Mouse (Mus musculus) embryonic facial prominence, embryonic 11.5 days (tissue): ENCODE measurements around the gene Tcea3. TPM values are rescaled to one million over a fixed set of nuclear protein-coding genes. Genes with fewer than 3 reads are reported as not detected.
A peak's percentile ranks its signal among the peaks of the same experiment; 100 is the strongest.

ENCODE experiments used
- ATAC-seq: fragments of 200-750 bp; cut with Nextera tagmentation; replicated peaks from 2 replicates; pipeline ENCODE4 v1.8.0; 2017; ENCODE audit warnings: low read depth; ENCODE audit not compliant: insufficient number of reproducible peaks, low FRiP score, low TSS enrichment
- DNase-seq: peaks from one replicate; pipeline ENCODE4 v3.0.0-alpha.2; 2015; ENCODE audit warnings: low spot score
- H3K27ac ChIP-seq: fragments of 300-500 bp; sonication (generic); replicated peaks from 2 replicates; pipeline ENCODE4 v1.5.1; 2014; ENCODE audit warnings: mild to moderate bottlenecking, low read depth, low read length, control low read depth
- H3K27me3 ChIP-seq: fragments of 300-500 bp; sonication (generic); 2 replicates; pipeline ENCODE4 v1.6.1; 2014; ENCODE audit warnings: mild to moderate bottlenecking, low read length, moderate library complexity, mixed read lengths; ENCODE audit not compliant: control insufficient read depth, insufficient read depth
- H3K36me3 ChIP-seq: fragments of 300-500 bp; sonication (generic); replicated peaks from 2 replicates; pipeline ENCODE4 v1.6.1; 2014; ENCODE audit warnings: low read depth, mild to moderate bottlenecking, low read length, moderate library complexity, mixed read lengths; ENCODE audit not compliant: control insufficient read depth, insufficient read depth
- H3K4me1 ChIP-seq: fragments of 300-500 bp; sonication (generic); 2 replicates; pipeline ENCODE4 v1.6.1; 2014; ENCODE audit warnings: low read length, mixed read lengths; ENCODE audit not compliant: control insufficient read depth, insufficient read depth
- H3K4me2 ChIP-seq: fragments of 300-500 bp; sonication (generic); 2 replicates; pipeline ENCODE4 v1.6.1; 2014; ENCODE audit warnings: low read depth, mild to moderate bottlenecking, control low read depth, low read length, moderate library complexity
- H3K4me3 ChIP-seq: fragments of 300-500 bp; sonication (generic); 2 replicates; pipeline ENCODE4 v1.5.1; 2014; ENCODE audit warnings: low read depth, low read length, control low read depth
- H3K9ac ChIP-seq: fragments of 300-500 bp; sonication (generic); replicated peaks from 2 replicates; pipeline ENCODE4 v1.6.1; 2014; ENCODE audit warnings: mild to moderate bottlenecking, control low read depth, low read length
- H3K9me3 ChIP-seq: fragments of 300-500 bp; sonication (generic); replicated peaks from 2 replicates; pipeline ENCODE4 v1.6.1; 2016; ENCODE audit warnings: mild to moderate bottlenecking, low read length, inconsistent platforms, mixed read lengths; ENCODE audit not compliant: control insufficient read depth
- WGBS: fragments of 180-500 bp; shearing (Covaris S2); extraction: QIAGEN DNeasy Blood & Tissue Kit; methylation state at CpG from one replicate; pipeline ENCODE4 v1.1.7; 2014; 5-methylcytosine and 5-hydroxymethylcytosine counted together
- polyA plus RNA-seq: library from polyadenylated mRNA; unstranded; fragments of >200 nt; fragmentation: Nextera tagmentation; extraction: Ambion mirVana; gene quantifications from 2 replicates; pipeline ENCODE4 v1.2.1, GENCODE M21; 2014

The Tcea3 gene
- polyA plus RNA-seq, 1 experiment from 2014 or later, result 1.3 TPM

DNA sequence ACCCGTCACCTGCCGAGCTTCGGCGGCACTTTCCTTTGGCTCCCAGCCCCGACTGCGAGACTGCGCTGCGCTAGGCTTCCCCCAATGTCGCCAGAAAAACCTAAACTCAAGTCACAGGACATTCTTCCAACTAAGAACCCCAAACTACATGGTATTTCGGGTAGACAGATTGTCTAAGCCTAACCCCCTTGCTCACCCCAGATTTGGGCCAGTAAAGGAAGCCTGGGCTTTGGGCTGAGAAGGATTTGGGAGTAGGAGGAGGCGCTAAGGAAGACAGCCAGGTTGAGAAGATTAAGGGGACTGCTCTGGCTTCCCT, 1.8 kb downstream of the Tcea3 start:
- Histone ChIP-seq H3K27ac (no peak overlapping the region), H3K9ac (no peak overlapping the region), H3K9me3 (no peaks in the 10 kb centered on the region), H3K27me3 (peaks cover 53% of the 10 kb centered on the region), H3K4me1 (peaks cover 22% of the 10 kb centered on the region), H3K36me3 (no peaks in the 10 kb centered on the region), H3K4me2 (no peak overlapping the region), H3K4me3 (no peak overlapping the region)
- 2% methylated on average over 11 of the region's 11 CpGs for WGBS
- DNase-seq (no peak), ATAC-seq (no peak)

DNA sequence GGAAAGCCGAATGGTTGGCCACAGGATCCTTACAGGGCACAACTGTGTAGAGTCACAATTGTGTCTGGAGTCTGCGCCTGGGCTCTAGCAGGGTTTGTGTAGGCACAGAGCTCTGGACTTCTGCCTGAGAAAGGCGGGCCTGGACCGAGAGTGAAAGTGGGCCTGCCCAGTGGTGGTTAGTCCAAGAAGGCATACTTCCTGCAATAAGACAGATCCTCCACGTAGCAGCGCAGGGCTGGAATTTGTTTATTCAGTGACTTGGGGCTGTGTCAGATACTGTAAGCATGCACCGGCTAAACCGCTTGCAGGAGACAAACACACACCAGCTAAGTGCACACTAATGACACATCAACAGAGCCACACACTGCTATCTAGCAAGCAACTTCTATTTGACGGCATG, 2.3 kb downstream of the Tcea3 start:
- H3K4me2 ChIP-seq, result no peak overlapping the region

DNA sequence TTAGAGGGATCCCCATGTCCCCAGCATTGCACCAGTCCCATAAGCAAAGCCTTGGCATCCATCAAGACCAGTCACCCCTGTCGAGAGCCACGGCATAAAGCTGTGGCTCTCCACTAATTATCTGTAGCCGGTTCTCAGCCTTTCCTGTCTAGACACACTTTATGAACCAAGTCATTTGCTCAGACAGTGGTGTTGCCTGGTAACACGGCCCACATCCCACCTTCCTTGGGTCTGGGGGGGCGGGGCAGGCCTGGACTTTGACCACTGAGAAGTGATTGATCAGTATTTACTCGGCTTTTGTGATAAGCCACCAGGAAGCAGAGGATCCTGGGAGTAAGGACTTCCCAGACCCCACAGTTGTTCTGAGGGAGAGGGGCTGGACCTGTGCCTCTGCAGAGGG, 8.4 kb downstream of the Tcea3 start:
- Histone ChIP-seq H3K9me3 (no peaks in the 10 kb centered on the region), H3K4me1 (no peaks in the 10 kb centered on the region), H3K4me3 (no peak overlapping the region), H3K27me3 (no peaks in the 10 kb centered on the region), H3K4me2 (no peak overlapping the region), H3K36me3 (no peaks in the 10 kb centered on the region), H3K9ac (no peak overlapping the region), H3K27ac (no peak overlapping the region)
- DNase-seq (no peak), ATAC-seq (no peak)
- WGBS, result 71% methylated on average over 6 of the region's 6 CpGs

More for the DNA sequence above, 2.3 kb downstream of the Tcea3 start:
- no peak overlapping the region for H3K27ac ChIP-seq
- no peaks in the 10 kb centered on the region for H3K9me3 ChIP-seq
- peaks cover 22% of the 10 kb centered on the region for H3K4me1 ChIP-seq
- H3K27me3 ChIP-seq, result peaks cover 53% of the 10 kb centered on the region
- DNase-seq (no peak), ATAC-seq (no peak)
- no peak overlapping the region for H3K4me3 ChIP-seq
- no peak overlapping the region for H3K9ac ChIP-seq
- WGBS, result 39% methylated on average over 9 of the region's 9 CpGs
- H3K36me3 ChIP-seq, result no peaks in the 10 kb centered on the region

DNA sequence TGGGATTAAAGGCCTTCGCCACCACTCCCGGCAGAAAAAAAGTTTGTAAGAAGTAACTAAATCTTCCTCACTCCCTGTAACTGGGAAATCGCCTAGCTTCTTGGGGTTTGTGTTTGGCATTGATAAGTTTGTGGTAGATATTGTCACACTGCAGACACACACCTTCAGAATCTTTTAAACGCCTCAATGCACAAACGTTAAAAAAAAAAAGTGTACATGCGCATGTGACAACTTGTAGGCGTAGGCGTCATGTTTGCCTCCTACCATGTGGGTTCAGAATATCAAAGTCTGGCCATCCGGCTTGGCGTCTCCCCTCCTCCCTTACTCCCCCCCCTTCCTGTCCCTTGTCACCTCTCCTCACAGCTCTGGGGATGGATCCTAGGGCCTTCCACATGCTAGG, 9.2 kb downstream of the Tcea3 start:
- Histone ChIP-seq H3K4me1 (no peaks in the 10 kb centered on the region), H3K4me3 (no peak overlapping the region), H3K9me3 (no peaks in the 10 kb centered on the region), H3K27me3 (no peaks in the 10 kb centered on the region), H3K4me2 (no peak overlapping the region), H3K27ac (no peak overlapping the region), H3K9ac (no peak overlapping the region), H3K36me3 (no peaks in the 10 kb centered on the region)
- WGBS, result 81% methylated on average over 10 of the region's 10 CpGs
- no peak for DNase-seq
- no peak for ATAC-seq

DNA sequence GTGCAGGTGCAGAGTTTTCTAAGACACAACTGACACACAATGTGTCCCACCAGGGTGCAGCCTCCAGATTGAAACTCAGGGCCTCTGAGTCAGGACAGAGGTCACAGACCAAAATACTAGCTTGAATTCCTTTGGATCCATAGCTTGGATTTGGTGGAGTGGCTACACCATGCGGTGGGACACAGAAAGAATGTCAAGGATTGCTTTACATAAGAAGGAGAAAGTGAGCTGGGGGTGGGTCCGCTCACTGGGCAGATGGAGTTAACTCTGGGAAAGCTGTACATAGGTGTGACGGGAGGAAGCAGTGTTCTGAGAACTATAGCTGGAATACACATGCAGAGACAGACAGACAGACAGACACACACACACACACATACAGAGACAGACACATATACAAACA, 12.4 kb downstream of the Tcea3 start:
- Histone ChIP-seq H3K27ac (no peak overlapping the region), H3K4me1 (no peaks in the 10 kb centered on the region), H3K4me3 (no peak overlapping the region), H3K36me3 (no peaks in the 10 kb centered on the region), H3K4me2 (no peak overlapping the region), H3K9ac (no peak overlapping the region), H3K27me3 (no peaks in the 10 kb centered on the region), H3K9me3 (no peaks in the 10 kb centered on the region)
- WGBS, result 50% methylated on average over 3 of the region's 3 CpGs
- ATAC-seq, result no peak
- no peak for DNase-seq

DNA sequence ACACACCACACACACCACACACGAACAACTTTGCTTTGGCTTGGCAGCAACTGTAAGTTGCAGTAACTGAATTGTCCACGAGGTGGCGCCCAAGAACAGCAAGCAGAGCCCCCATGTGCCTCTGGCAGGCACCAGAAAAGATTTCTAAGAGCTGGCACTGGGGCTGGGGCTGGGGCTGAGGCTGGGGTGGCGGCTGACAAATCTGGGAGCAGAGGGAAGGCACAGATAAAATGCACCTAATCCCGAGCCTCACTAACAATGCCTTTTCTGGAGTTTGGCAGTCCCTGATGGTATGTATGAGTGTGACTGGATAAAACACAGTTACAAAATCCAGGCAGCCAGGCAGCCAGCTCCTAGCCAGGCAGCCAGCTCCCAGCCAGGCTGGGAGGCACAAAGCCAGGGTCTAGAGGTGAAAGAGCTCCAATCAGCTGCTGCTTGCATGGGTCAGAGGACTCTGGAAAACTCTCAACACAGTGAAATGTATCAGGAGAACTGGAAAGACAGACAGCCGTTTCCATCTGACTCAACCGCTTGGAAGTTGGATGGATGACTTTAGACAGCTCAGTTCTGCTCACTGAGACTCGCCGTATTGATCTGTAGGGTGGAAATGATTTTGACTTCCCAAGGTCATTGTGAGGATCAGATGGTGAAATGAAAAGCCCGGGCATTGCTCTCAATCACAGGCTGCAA, 13.1 kb downstream of the Tcea3 start:
- no peaks in the 10 kb centered on the region for H3K4me1 ChIP-seq
- peak; percentile 83 for DNase-seq
- 48% methylated on average over 9 of the region's 10 CpGs for WGBS
- H3K9ac ChIP-seq, result no peak overlapping the region
- no peak overlapping the region for H3K4me3 ChIP-seq
- H3K27me3 ChIP-seq, result no peaks in the 10 kb centered on the region
- no peaks in the 10 kb centered on the region for H3K9me3 ChIP-seq
- H3K4me2 ChIP-seq, result no peak overlapping the region
- no peak; the same call in 1 of the 2 replicates for ATAC-seq
- H3K36me3 ChIP-seq, result no peaks in the 10 kb centered on the region
- H3K27ac ChIP-seq, result no peak overlapping the region

DNA sequence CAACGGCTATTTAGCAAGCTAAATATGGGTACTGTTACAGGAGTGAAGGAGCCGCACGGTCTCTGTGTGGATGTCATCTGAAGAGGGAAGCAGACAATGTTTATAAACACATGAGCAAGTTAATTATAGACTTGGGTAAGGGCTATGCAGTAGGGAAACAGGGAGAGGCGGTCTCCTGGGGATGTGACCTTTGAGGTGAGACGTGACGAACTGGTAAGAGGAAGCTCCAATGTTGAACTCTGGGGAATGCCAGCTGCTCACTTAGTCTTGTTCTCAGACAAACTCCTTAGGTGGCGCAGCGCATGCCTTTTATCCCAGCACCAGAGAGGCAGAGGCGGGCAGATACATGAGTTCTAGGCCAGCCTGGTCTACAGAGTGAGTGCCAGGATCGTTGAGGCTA, 14.4 kb downstream of the Tcea3 start:
- H3K4me3 ChIP-seq, result no peak overlapping the region
- H3K27me3 ChIP-seq, result no peaks in the 10 kb centered on the region
- WGBS, result 75% methylated on average over 10 of the region's 10 CpGs
- DNase-seq (no peak), ATAC-seq (no peak)
- no peaks in the 10 kb centered on the region for H3K4me1 ChIP-seq
- no peak overlapping the region for H3K9ac ChIP-seq
- no peak overlapping the region for H3K27ac ChIP-seq
- no peaks in the 10 kb centered on the region for H3K36me3 ChIP-seq
- H3K4me2 ChIP-seq, result no peak overlapping the region
- no peaks in the 10 kb centered on the region for H3K9me3 ChIP-seq

DNA sequence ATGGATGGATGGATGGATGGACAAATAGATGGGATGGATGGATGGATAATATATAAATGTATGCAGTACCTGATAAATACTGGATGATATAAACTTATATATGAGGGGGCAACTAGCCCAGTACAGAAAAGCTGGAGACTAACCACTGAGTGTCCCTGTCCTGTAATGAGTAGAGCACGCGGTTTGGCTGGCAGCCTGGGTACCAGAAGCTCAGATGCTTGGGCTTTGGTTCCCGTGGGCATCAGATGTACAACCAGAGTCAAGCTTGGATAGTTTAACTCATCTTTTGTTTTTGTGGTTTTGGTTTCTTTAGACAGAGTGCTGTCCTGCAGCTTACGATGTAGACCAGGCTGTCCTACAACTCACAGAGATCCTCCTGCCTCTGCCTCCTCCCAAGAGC, 16.0 kb downstream of the Tcea3 start:
- Histone ChIP-seq H3K4me2 (no peak overlapping the region), H3K27ac (no peak overlapping the region), H3K9ac (no peak overlapping the region), H3K4me3 (no peak overlapping the region), H3K36me3 (no peaks in the 10 kb centered on the region), H3K4me1 (no peaks in the 10 kb centered on the region), H3K27me3 (no peaks in the 10 kb centered on the region), H3K9me3 (no peaks in the 10 kb centered on the region)
- ATAC-seq, result no peak
- DNase-seq, result no peak
- WGBS, result 89% methylated on average over 4 of the region's 4 CpGs
